Mouse (Mus musculus) midbrain, embryonic 14.5 days (tissue): ENCODE data around the gene Spns3. TPM values are rescaled to one million over a fixed set of nuclear protein-coding genes. Genes with fewer than 3 reads are reported as not detected.
A peak's percentile ranks its signal among the peaks of the same experiment; 100 is the strongest.

ENCODE experiments used
- ATAC-seq: fragments of 200-750 bp; cut with Nextera tagmentation; 2 replicates; pipeline ENCODE4 v1.8.0; 2017; ENCODE audit warnings: moderate number of reproducible peaks, moderate library complexity; ENCODE audit not compliant: low FRiP score, low TSS enrichment
- DNase-seq: peaks from one replicate; pipeline ENCODE4 v3.0.0-alpha.2; 2015
- H3K27ac ChIP-seq: fragments of 300-500 bp; sonication (generic); replicated peaks from 2 replicates; pipeline ENCODE4 v1.5.1; 2014; ENCODE audit warnings: mild to moderate bottlenecking, low read depth, low read length, moderate library complexity
- H3K27me3 ChIP-seq: fragments of 300-500 bp; sonication (generic); 2 replicates; pipeline ENCODE4 v1.6.1; 2014; ENCODE audit warnings: low read length, control low read depth, mixed read lengths; ENCODE audit not compliant: control insufficient read depth, insufficient read depth
- H3K36me3 ChIP-seq: fragments of 300-500 bp; sonication (generic); 2 replicates; pipeline ENCODE4 v1.6.1; 2014; ENCODE audit warnings: low read length, control low read depth; ENCODE audit not compliant: control insufficient read depth, insufficient read depth
- H3K4me1 ChIP-seq: fragments of 300-500 bp; sonication (generic); 2 replicates; pipeline ENCODE4 v1.6.1; 2014; ENCODE audit warnings: mild to moderate bottlenecking, antibody characterized with exemption, low read length, control low read depth; ENCODE audit not compliant: control insufficient read depth, insufficient read depth
- H3K4me2 ChIP-seq: fragments of 300-500 bp; sonication (generic); 2 replicates; pipeline ENCODE4 v1.6.1; 2014; ENCODE audit warnings: mild to moderate bottlenecking, low read length, moderate library complexity
- H3K4me3 ChIP-seq: fragments of 300-500 bp; sonication (generic); replicated peaks from 2 replicates; pipeline ENCODE4 v1.5.1; 2014; ENCODE audit warnings: low read depth, low read length
- H3K9ac ChIP-seq: fragments of 300-500 bp; sonication (generic); replicated peaks from 2 replicates; pipeline ENCODE4 v1.6.1; 2014; ENCODE audit warnings: mild to moderate bottlenecking, low read length, moderate library complexity
- H3K9me3 ChIP-seq: fragments of 300-500 bp; sonication (generic); 2 replicates; pipeline ENCODE4 v1.6.1; 2016; ENCODE audit warnings: low read length, control low read depth, mixed read lengths; ENCODE audit not compliant: control insufficient read depth
- WGBS: fragments of 180-500 bp; shearing (Covaris S2); extraction: QIAGEN DNeasy Blood & Tissue Kit; methylation state at CpG from one replicate; pipeline ENCODE4 v1.1.7; 2014; 5-methylcytosine and 5-hydroxymethylcytosine counted together
- polyA plus RNA-seq: library from polyadenylated mRNA; unstranded; fragments of >200 nt; fragmentation: Nextera tagmentation; extraction: Ambion mirVana; gene quantifications from 2 replicates; pipeline ENCODE4 v1.2.1, GENCODE M21; 2014

Spns3 gene
- polyA plus RNA-seq, 1 experiment from 2014 or later = not detected

DNA sequence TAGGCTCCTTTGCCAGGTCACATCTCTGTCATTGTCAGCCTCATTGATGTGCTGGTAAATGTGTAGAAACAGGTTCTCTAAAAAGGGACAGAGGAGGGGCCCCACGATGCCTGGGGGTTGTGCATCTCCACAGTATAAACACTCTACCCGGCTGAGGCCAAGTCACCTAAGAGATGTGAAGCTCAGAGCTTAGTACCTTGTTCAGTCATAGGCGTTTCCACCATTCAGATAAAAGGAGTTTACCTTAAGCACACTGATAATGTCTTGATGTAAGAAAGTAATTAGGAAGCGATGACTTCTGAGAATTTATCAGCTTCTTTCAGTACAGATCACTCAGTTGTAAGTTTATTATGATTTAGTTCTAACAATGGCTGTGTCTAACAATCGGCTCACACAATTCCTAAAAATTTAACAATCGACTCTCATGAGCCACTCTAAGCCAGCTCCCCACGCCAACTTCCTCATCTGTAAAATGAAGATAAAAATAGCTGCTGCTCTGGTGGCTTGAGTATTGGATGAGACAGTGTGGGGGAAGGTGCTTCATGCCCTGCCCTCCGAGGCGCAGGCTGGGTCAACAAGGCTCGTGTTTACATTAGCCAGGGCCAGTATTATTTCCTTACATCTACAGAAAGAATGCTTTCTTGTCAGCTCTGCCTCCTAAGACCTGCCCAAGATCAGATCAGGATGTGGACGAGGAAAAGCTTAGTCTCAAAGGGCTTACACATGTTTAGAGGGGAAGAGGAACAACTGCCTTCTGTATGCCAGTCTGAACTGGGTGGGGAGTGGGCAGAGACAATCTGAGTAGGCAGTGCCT, 83.4 kb downstream of the Spns3 start:
- DNase-seq = no peak

GRCm38 (mm10) chr11:72465978-72466693, 84.2 kb downstream of the Spns3 start:
- ATAC-seq = no peak
- H3K27ac ChIP-seq = no peak overlapping the region

More for the DNA sequence above, 83.4 kb downstream of the Spns3 start:
- Histone ChIP-seq H3K4me3 (no peak overlapping the region), H3K27ac (peak overlapping the region; percentile 26; the same call in 1 of the 2 replicates), H3K36me3 (peaks cover 7% of the 10 kb centered on the region), H3K9ac (no peak overlapping the region), H3K4me2 (no peak overlapping the region), H3K27me3 (no peaks in the 10 kb centered on the region), H3K9me3 (no peaks in the 10 kb centered on the region), H3K4me1 (0 out of 2 replicates have a peak, but pooled peaks cover 6% of the 10 kb centered on the region)
- 68% methylated on average over 11 of the region's 11 CpGs for WGBS
- ATAC-seq = no peak

GRCm38 (mm10) chr11:72464821-72465220, 85.5 kb downstream of the Spns3 start:
- DNase-seq (no peak), ATAC-seq (no peak)
- no peak overlapping the region for H3K4me3 ChIP-seq
- H3K27me3 ChIP-seq = no peaks in the 10 kb centered on the region
- H3K36me3 ChIP-seq = peaks cover 9% of the 10 kb centered on the region
- H3K4me1 ChIP-seq = 0 out of 2 replicates have a peak, but pooled peaks cover 6% of the 10 kb centered on the region
- H3K9me3 ChIP-seq = no peaks in the 10 kb centered on the region
- H3K4me2 ChIP-seq = no peak overlapping the region
- no peak overlapping the region for H3K27ac ChIP-seq
- 38% methylated on average over 3 of the region's 3 CpGs for WGBS
- H3K9ac ChIP-seq = no peak overlapping the region

More at GRCm38 (mm10) chr11:72465978-72466693, 84.2 kb downstream of the Spns3 start:
- 67% methylated on average over 11 of the region's 11 CpGs for WGBS
- Histone ChIP-seq H3K9ac (no peak overlapping the region), H3K4me3 (no peak overlapping the region), H3K4me2 (no peak overlapping the region), H3K27me3 (no peaks in the 10 kb centered on the region), H3K36me3 (peaks cover 9% of the 10 kb centered on the region), H3K4me1 (0 out of 2 replicates have a peak, but pooled peaks cover 6% of the 10 kb centered on the region), H3K9me3 (no peaks in the 10 kb centered on the region)
- no peak for DNase-seq

GRCm38 (mm10) chr11:72461500-72461981, 88.8 kb downstream of the Spns3 start:
- DNase-seq (no peak), ATAC-seq (no peak)
- H3K27ac ChIP-seq = no peak overlapping the region
- H3K4me1 ChIP-seq = 0 out of 2 replicates have a peak, but pooled peaks cover 4% of the 10 kb centered on the region
- H3K4me2 ChIP-seq = no peak overlapping the region
- no peaks in the 10 kb centered on the region for H3K9me3 ChIP-seq
- no peaks in the 10 kb centered on the region for H3K27me3 ChIP-seq
- H3K36me3 ChIP-seq = peaks cover 24% of the 10 kb centered on the region
- H3K9ac ChIP-seq = no peak overlapping the region
- H3K4me3 ChIP-seq = no peak overlapping the region
- 53% methylated on average over 5 of the region's 5 CpGs for WGBS

- H3K27ac ChIP-seq = no peak overlapping the region
- H3K4me1 ChIP-seq = 0 out of 2 replicates have a peak, but pooled peaks cover 4% of the 10 kb centered on the region
- peaks cover 33% of the 10 kb centered on the region for H3K36me3 ChIP-seq
- H3K4me2 ChIP-seq = no peak overlapping the region
- H3K9me3 ChIP-seq = no peaks in the 10 kb centered on the region
- 80% methylated on average over 3 of the region's 3 CpGs for WGBS
- no peaks in the 10 kb centered on the region for H3K27me3 ChIP-seq
- no peak overlapping the region for H3K9ac ChIP-seq
- ATAC-seq (no peak), DNase-seq (no peak)
- H3K4me3 ChIP-seq = no peak overlapping the region
Measured at GRCm38 (mm10) chr11:72458502-72458901, 91.8 kb downstream of the Spns3 start.

DNA sequence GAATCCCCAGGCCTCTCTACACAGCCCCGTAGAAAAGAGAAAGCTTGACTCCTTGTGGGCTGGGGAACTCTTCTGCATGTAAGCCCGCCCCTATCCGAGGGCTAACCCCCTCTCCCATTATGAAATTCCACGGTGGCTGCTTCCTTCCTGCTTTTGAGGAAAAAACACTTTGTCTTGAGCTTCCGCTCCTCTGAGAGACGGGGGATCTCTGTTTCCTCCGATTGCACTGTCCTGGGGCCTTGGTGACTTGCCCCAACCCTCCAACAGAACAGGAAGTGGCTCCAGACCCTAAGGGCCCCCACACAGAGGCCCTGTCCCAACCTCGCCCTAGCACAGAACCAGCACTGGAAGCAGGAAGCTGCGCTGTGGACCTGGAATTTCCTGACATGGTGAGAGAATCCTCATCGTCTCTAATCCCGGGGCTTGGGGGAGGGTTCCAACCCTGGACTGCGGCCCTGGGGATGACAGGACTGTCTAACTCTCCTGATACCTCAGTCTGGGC, 92.3 kb downstream of the Spns3 start:
- no peaks in the 10 kb centered on the region for H3K9me3 ChIP-seq
- 0 out of 2 replicates have a peak, but pooled peaks cover 4% of the 10 kb centered on the region for H3K4me1 ChIP-seq
- no peak for DNase-seq
- H3K4me2 ChIP-seq = no peak overlapping the region
- H3K4me3 ChIP-seq = no peak overlapping the region
- H3K9ac ChIP-seq = no peak overlapping the region
- WGBS = 69% methylated on average over 12 of the region's 12 CpGs
- no peak for ATAC-seq
- peaks cover 38% of the 10 kb centered on the region for H3K36me3 ChIP-seq
- no peaks in the 10 kb centered on the region for H3K27me3 ChIP-seq
- H3K27ac ChIP-seq = no peak overlapping the region

- H3K4me3 ChIP-seq = no peak overlapping the region
- 26% methylated on average over 5 of the region's 5 CpGs for WGBS
- H3K27me3 ChIP-seq = no peaks in the 10 kb centered on the region
- H3K9me3 ChIP-seq = no peaks in the 10 kb centered on the region
- H3K27ac ChIP-seq = no peak overlapping the region
- peak; percentile 23 for DNase-seq
- H3K4me1 ChIP-seq = no peaks in the 10 kb centered on the region
- H3K36me3 ChIP-seq = peaks cover 55% of the 10 kb centered on the region
- H3K9ac ChIP-seq = no peak overlapping the region
- no peak overlapping the region for H3K4me2 ChIP-seq
- ATAC-seq = peak; percentile 24; the same call in 1 of the 2 replicates
Measured at GRCm38 (mm10) chr11:72455694-72456093, 94.6 kb downstream of the Spns3 start.

DNA sequence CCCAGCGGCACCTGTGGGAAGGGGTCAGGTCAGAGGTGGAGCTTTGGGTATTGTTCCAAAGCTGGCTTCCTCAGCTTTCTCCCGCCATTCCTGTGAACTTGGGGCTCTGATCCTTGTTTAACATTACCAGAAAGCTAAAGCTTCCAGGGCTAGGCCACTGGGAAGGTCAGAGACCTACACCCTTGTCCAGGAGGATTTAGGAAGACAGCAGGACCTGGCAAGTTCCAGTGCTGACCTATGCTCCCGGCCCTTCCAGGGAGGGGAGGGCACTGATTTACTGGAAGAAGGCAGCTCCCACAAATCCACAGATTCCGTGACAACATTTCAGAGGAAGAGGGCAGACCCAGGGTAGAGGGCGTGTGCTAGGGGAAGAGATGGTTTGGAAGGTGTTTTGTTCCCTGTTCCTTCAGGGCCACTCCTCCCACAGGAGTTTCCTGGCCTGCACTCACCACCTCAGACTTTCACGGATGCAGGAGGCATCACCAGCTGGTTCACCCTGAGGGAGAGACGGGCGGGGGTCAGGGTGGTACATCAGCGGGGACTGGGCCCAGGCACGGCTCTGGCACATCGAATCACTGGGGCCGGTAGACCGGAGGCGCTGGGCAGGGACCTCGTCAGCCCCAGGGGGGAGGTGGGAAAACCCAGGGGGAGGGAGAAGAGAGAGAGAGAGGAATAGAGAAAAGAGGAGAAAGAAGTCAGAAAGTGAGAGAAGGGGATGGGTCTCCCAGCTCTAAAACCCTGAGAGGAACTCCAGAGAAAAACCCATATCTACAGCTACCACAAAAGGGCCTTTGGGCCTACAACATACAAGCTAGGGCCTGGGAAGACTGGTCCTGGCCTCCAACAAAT, 97.0 kb downstream of the Spns3 start:
- no peak overlapping the region for H3K27ac ChIP-seq
- H3K9ac ChIP-seq = no peak overlapping the region
- WGBS = 64% methylated on average over 15 of the region's 15 CpGs
- no peak overlapping the region for H3K4me3 ChIP-seq
- H3K9me3 ChIP-seq = no peaks in the 10 kb centered on the region
- peaks cover 72% of the 10 kb centered on the region for H3K36me3 ChIP-seq
- no peaks in the 10 kb centered on the region for H3K27me3 ChIP-seq
- ATAC-seq (no peak), DNase-seq (no peak)
- no peaks in the 10 kb centered on the region for H3K4me1 ChIP-seq
- H3K4me2 ChIP-seq = no peak overlapping the region
